Mouse (Mus musculus) ES-Bruce4 (cell line): ENCODE measurements around the gene Sik1. TPM values are rescaled to one million over a fixed set of nuclear protein-coding genes. Genes with fewer than 3 reads are reported as not detected.

Source experiments
- H3K27ac ChIP-seq: 2 replicates; pipeline ENCODE4 v1.5.1; 2012; ENCODE audit warnings: low read length, inconsistent platforms; ENCODE audit not compliant: insufficient read depth
- H3K27me3 ChIP-seq: 2 replicates; pipeline ENCODE4 v1.6.1; 2012; ENCODE audit warnings: mild to moderate bottlenecking, low read length, inconsistent platforms; ENCODE audit not compliant: control insufficient read depth, poor library complexity, insufficient read depth, severe bottlenecking
- H3K36me3 ChIP-seq: 2 replicates; pipeline ENCODE4 v1.6.1; 2012; ENCODE audit warnings: inconsistent platforms, mild to moderate bottlenecking, low read length, moderate library complexity; ENCODE audit not compliant: control insufficient read depth, poor library complexity, insufficient read depth, severe bottlenecking
- H3K4me1 ChIP-seq: one replicate; pipeline ENCODE4 v1.8.1; 2011; ENCODE audit warnings: low read length; ENCODE audit not compliant: control insufficient read depth, insufficient read depth
- H3K4me3 ChIP-seq: 2 replicates; pipeline ENCODE4 v1.5.1; 2011; ENCODE audit warnings: low read depth, mild to moderate bottlenecking, low read length
- H3K9ac ChIP-seq: 2 replicates; pipeline ENCODE4 v1.6.1; 2012; ENCODE audit warnings: low read depth, mild to moderate bottlenecking, inconsistent platforms; ENCODE audit not compliant: poor library complexity, severe bottlenecking
- H3K9me3 ChIP-seq: replicated peaks from 2 replicates; pipeline ENCODE4 v1.6.1; 2012; ENCODE audit warnings: mild to moderate bottlenecking, low read length, inconsistent platforms; ENCODE audit not compliant: control insufficient read depth, poor library complexity, insufficient read depth, severe bottlenecking
- CTCF ChIP-seq: IDR thresholded peaks from one replicate; pipeline ENCODE4 v1.8.1; 2011; ENCODE audit warnings: low read depth, low read length
- EP300 ChIP-seq: IDR thresholded peaks from 2 replicates; pipeline ENCODE4 v1.6.1; 2011; ENCODE audit warnings: low read depth, low read length; ENCODE audit not compliant: insufficient read depth
- POLR2A ChIP-seq: IDR thresholded peaks from one replicate; pipeline ENCODE4 v1.8.1; 2011; ENCODE audit warnings: low read length; ENCODE audit not compliant: insufficient read depth
- polyA plus RNA-seq: library from polyadenylated mRNA; stranded (reverse); fragments of >200 nt; gene quantifications from 2 replicates; pipeline ENCODE4 v1.2.4, GENCODE M21; 2011; ENCODE audit warnings: low read depth; ENCODE audit not compliant: missing spikeins, insufficient read depth, insufficient read length

Sik1 gene
- polyA plus RNA-seq, 1 experiment: 45.1 TPM

DNA sequence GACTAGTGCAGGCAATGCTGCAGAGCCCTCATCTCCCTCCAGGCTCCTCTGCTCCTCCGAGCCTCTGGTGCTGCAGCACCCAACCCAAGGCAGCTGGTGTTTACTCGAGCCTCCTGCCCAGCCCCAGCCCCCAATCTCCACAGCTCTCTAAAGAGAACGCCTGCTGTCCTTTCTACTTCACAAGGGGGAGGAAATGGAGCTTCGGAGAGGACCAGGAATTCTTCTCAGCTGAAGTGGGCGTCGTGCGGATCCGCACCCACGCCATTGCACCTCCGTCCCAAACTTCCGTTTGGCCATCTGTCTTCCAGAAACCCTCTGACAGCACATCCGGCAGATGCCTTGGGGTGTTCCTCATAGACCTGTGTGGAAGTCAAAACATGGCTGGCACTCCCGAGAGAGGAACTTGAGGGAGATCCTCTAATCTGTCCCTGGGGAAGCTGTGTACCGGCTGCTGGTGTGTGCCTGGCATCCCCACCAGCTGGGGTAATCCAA lies 22.1 kb upstream of the Sik1 start:
- Histone ChIP-seq H3K9me3 (no peaks in the 10 kb centered on the region), H3K27me3 (no peaks in the 10 kb centered on the region), H3K4me1 (peaks cover 2% of the 10 kb centered on the region), H3K27ac (no peak overlapping the region), H3K4me3 (no peak overlapping the region), H3K9ac (no peak overlapping the region), H3K36me3 (no peaks in the 10 kb centered on the region)
- no peak for TF ChIP-seq POLR2A
- no peak for TF ChIP-seq CTCF
- TF ChIP-seq EP300: no peak

DNA sequence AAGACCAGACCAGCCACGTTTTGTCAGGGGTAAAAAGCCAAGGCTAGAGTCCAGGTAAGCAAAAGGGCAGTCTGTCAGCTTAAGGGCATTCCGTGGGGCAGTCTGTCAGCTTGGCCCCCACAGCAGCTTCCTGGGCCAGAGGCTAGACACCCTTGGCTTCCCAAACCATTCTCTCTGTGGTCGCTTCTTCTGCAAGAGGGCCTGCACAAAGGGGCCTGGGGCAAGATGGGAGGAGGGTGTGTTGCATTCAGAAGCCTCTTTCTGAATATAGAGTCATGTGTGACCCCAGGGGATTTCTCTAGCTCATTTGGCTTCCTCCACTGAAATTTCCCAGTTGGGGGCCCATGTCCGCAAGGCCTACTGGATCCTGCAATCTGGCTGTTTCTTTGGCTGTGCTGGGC lies 21.6 kb upstream of the Sik1 start:
- no peaks in the 10 kb centered on the region for H3K36me3 ChIP-seq
- H3K27ac ChIP-seq: no peak overlapping the region
- peaks cover 2% of the 10 kb centered on the region for H3K4me1 ChIP-seq
- no peaks in the 10 kb centered on the region for H3K9me3 ChIP-seq
- no peak overlapping the region for H3K9ac ChIP-seq
- no peaks in the 10 kb centered on the region for H3K27me3 ChIP-seq
- H3K4me3 ChIP-seq: no peak overlapping the region
- TF ChIP-seq EP300 (no peak), POLR2A (no peak), CTCF (no peak)

DNA sequence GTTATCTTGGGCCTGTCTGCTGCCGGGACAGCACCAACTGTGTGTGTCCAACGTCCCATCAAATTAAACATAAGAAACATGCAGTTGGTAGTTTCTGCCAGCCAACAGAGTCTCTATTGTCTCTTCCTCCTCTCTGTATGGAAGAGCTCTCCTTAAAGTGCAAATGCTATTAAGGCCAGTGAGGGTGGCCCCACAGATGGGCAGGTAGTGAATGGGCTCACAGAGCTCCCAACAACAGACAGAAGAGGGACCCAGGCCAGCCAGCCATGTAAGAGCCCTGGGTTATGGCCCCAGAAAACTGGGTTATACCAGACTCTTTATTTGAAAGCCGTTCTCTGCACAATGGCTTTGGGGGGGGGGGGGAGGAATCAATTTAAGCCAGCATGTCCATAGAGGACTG lies 21.2 kb upstream of the Sik1 start:
- TF ChIP-seq POLR2A (no peak), EP300 (no peak), CTCF (no peak)
- no peak overlapping the region for H3K9ac ChIP-seq
- H3K4me3 ChIP-seq: no peak overlapping the region
- no peaks in the 10 kb centered on the region for H3K27me3 ChIP-seq
- no peaks in the 10 kb centered on the region for H3K9me3 ChIP-seq
- H3K36me3 ChIP-seq: no peaks in the 10 kb centered on the region
- H3K4me1 ChIP-seq: peaks cover 2% of the 10 kb centered on the region
- no peak overlapping the region for H3K27ac ChIP-seq

DNA sequence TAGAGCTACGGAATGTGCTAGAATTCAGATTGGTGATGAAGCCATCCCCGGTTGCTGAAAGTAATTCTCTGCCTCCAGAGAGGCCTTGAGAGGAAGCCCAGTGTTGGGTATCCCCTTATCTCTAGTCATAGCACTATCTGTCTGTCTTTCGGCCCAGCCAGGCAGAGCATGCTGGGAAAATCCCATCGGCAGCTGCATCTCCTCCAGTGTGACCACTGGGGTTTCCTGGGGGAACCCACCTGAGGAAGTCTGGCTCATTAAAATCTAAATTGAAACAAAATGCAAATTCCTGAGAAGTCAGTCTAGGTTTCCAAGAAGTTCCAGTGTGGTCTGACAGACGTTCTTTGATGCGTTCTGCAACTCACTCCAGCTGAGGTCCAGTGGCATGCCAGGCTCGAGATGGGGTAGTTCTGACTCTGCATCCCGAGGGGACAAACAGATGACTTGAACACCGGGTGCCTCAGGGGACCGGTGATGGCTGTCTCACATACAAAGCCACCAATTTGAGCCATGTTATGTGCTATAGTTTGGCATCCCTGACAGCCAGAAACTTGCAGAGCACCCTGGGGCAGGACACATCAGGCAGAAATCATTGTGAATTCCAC lies 19.8 kb upstream of the Sik1 start:
- H3K4me3 ChIP-seq: no peak overlapping the region
- no peaks in the 10 kb centered on the region for H3K9me3 ChIP-seq
- H3K9ac ChIP-seq: no peak overlapping the region
- no peak overlapping the region for H3K27ac ChIP-seq
- no peak for TF ChIP-seq CTCF
- TF ChIP-seq EP300: no peak
- no peak for TF ChIP-seq POLR2A
- H3K4me1 ChIP-seq: peaks cover 2% of the 10 kb centered on the region
- H3K27me3 ChIP-seq: no peaks in the 10 kb centered on the region
- H3K36me3 ChIP-seq: no peaks in the 10 kb centered on the region

DNA sequence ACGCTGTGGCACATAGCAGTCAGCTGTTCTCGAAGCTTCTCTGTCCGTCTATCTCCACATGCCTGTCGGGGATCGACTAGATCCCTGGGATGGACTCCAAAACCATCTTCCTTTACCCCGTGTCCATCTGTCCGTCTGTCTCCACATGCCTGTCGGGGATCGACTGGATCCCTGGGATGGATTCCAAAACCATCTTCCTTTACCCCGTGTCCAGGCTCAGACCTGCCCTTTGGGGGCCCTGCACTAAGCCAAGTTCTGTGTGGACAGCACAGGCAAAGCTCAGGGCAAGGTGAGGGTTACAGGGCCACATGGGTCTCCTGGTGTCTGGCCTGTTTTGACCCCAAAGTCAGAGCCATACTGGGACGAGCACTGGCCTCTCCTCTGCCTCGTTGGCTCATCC lies 19.1 kb upstream of the Sik1 start:
- Histone ChIP-seq H3K9ac (no peak overlapping the region), H3K27me3 (no peaks in the 10 kb centered on the region), H3K4me3 (no peak overlapping the region), H3K4me1 (peaks cover 2% of the 10 kb centered on the region), H3K27ac (no peak overlapping the region), H3K9me3 (no peaks in the 10 kb centered on the region), H3K36me3 (no peaks in the 10 kb centered on the region)
- TF ChIP-seq POLR2A: no peak
- TF ChIP-seq EP300: no peak
- TF ChIP-seq CTCF: no peak

DNA sequence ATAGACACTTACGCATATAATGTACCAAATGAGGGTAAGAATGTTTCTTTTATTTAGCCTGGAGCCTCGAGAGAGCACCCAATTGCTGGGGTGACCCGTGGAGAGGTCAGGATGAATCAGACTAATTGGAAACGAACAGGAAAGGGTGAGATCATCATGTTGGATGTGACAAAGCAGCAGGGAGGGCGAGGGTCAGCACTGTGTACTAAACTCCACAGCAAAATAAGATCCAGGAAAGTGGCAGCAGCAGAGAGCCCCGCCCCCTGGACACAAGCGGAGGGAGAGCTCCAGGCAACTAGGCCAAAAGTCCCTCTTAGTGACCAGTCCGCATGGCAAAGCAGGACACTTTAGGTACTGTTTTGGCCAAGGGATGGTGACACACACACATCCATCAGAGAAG lies 18.4 kb upstream of the Sik1 start:
- Histone ChIP-seq H3K27ac (no peak overlapping the region), H3K4me3 (no peak overlapping the region), H3K9me3 (no peaks in the 10 kb centered on the region), H3K36me3 (no peaks in the 10 kb centered on the region), H3K27me3 (no peaks in the 10 kb centered on the region), H3K4me1 (peaks cover 2% of the 10 kb centered on the region), H3K9ac (no peak overlapping the region)
- TF ChIP-seq EP300 (no peak), POLR2A (no peak), CTCF (no peak)
